Mouse (Mus musculus) intestine, embryonic 14.5 days (tissue): ENCODE measurements at regions not wholly inside any gene's neighbourhood (a gene's known extent, or its start where the extent isn't known, plus 50 kb on each side); places are given as distances from the start of the nearest gene placed in this dataset.

Experiments
- ATAC-seq: fragments of 200-750 bp; cut with Nextera tagmentation; replicated peaks from 2 replicates; pipeline ENCODE4 v1.8.0; 2017; ENCODE audit warnings: low read depth, moderate number of reproducible peaks, moderate TSS enrichment, moderate library complexity; ENCODE audit not compliant: low FRiP score, low TSS enrichment
- DNase-seq: peaks from one replicate; pipeline ENCODE4 v3.0.0-alpha.2; 2018; ENCODE audit warnings: low spot score
- H3K27ac ChIP-seq: fragments of 300-500 bp; sonication (generic); 2 replicates; pipeline ENCODE4 v1.5.1; 2014; ENCODE audit warnings: low read depth, mild to moderate bottlenecking, control low read depth
- H3K27me3 ChIP-seq: fragments of 300-500 bp; sonication (generic); replicated peaks from 2 replicates; pipeline ENCODE4 v1.6.1; 2014; ENCODE audit warnings: low read length, control low read depth; ENCODE audit not compliant: control insufficient read depth, insufficient read depth
- H3K36me3 ChIP-seq: fragments of 300-500 bp; sonication (generic); 2 replicates; pipeline ENCODE4 v1.6.1; 2014; ENCODE audit warnings: low read length, control low read depth; ENCODE audit not compliant: control insufficient read depth, insufficient read depth
- H3K4me1 ChIP-seq: fragments of 300-500 bp; sonication (generic); replicated peaks from 2 replicates; pipeline ENCODE4 v1.6.1; 2014; ENCODE audit warnings: low read length, control low read depth, mixed read lengths; ENCODE audit not compliant: control insufficient read depth, insufficient read depth
- H3K4me2 ChIP-seq: fragments of 300-500 bp; sonication (generic); 2 replicates; pipeline ENCODE4 v1.6.1; 2014; ENCODE audit warnings: low read length
- H3K4me3 ChIP-seq: fragments of 300-500 bp; sonication (generic); 2 replicates; pipeline ENCODE4 v1.5.1; 2014; ENCODE audit warnings: low read depth, low read length, control low read depth, mixed read lengths
- H3K9ac ChIP-seq: fragments of 300-500 bp; sonication (generic); 2 replicates; pipeline ENCODE4 v1.6.1; 2014; ENCODE audit warnings: mild to moderate bottlenecking, low read length
- H3K9me3 ChIP-seq: fragments of 300-500 bp; sonication (generic); 2 replicates; pipeline ENCODE4 v1.6.1; 2016; ENCODE audit warnings: low read length, control low read depth; ENCODE audit not compliant: control insufficient read depth
- WGBS: fragments of 180-500 bp; shearing (Covaris S2); extraction: QIAGEN DNeasy Blood & Tissue Kit; methylation state at CpG from one replicate; pipeline ENCODE4 v1.1.7; 2014; 5-methylcytosine and 5-hydroxymethylcytosine counted together

GRCm38 (mm10) chr10:17260615-17261014 is 462.4 kb upstream of the Cited2 start:
- Histone ChIP-seq H3K9ac (no peak overlapping the region), H3K27ac (no peak overlapping the region), H3K4me2 (no peak overlapping the region), H3K36me3 (no peaks in the 10 kb centered on the region), H3K27me3 (no peaks in the 10 kb centered on the region), H3K4me3 (no peak overlapping the region), H3K4me1 (peaks cover 16% of the 10 kb centered on the region), H3K9me3 (no peaks in the 10 kb centered on the region)
- no peak for ATAC-seq
- 53% methylated on average over 4 of the region's 4 CpGs for WGBS
- DNase-seq: no peak

- no peak overlapping the region for H3K27ac ChIP-seq
- DNase-seq (no peak), ATAC-seq (no peak)
- peaks cover 16% of the 10 kb centered on the region for H3K4me1 ChIP-seq
- no peaks in the 10 kb centered on the region for H3K9me3 ChIP-seq
- H3K4me2 ChIP-seq: no peak overlapping the region
- H3K27me3 ChIP-seq: no peaks in the 10 kb centered on the region
- WGBS: 21% methylated on average over 4 of the region's 4 CpGs
- H3K36me3 ChIP-seq: no peaks in the 10 kb centered on the region
- H3K9ac ChIP-seq: no peak overlapping the region
- H3K4me3 ChIP-seq: no peak overlapping the region
Measured at GRCm38 (mm10) chr10:17261192-17261824, 461.7 kb upstream of the Cited2 start.

GRCm38 (mm10) chr10:17261825-17262205 is 461.2 kb upstream of the Cited2 start:
- no peak overlapping the region for H3K27ac ChIP-seq
- no peak overlapping the region for H3K4me3 ChIP-seq
- DNase-seq (no peak), ATAC-seq (no peak)
- H3K4me2 ChIP-seq: no peak overlapping the region
- no peaks in the 10 kb centered on the region for H3K9me3 ChIP-seq
- WGBS: 12% methylated on average over 3 of the region's 3 CpGs
- H3K9ac ChIP-seq: no peak overlapping the region
- H3K4me1 ChIP-seq: peaks cover 16% of the 10 kb centered on the region
- H3K36me3 ChIP-seq: no peaks in the 10 kb centered on the region
- no peaks in the 10 kb centered on the region for H3K27me3 ChIP-seq

GRCm38 (mm10) chr10:17272646-17273045 is 450.4 kb upstream of the Cited2 start:
- no peak overlapping the region for H3K4me3 ChIP-seq
- ATAC-seq: no peak
- no peaks in the 10 kb centered on the region for H3K36me3 ChIP-seq
- H3K4me1 ChIP-seq: no peaks in the 10 kb centered on the region
- 74% methylated on average over 5 of the region's 5 CpGs for WGBS
- H3K4me2 ChIP-seq: no peak overlapping the region
- no peaks in the 10 kb centered on the region for H3K27me3 ChIP-seq
- H3K9ac ChIP-seq: no peak overlapping the region
- H3K9me3 ChIP-seq: 0 out of 2 replicates have a peak, but pooled peaks cover 2% of the 10 kb centered on the region
- no peak for DNase-seq
- H3K27ac ChIP-seq: no peak overlapping the region

GRCm38 (mm10) chr10:17273855-17274254 is 449.2 kb upstream of the Cited2 start:
- no peak for ATAC-seq
- no peak for DNase-seq
- H3K27me3 ChIP-seq: no peaks in the 10 kb centered on the region
- H3K36me3 ChIP-seq: no peaks in the 10 kb centered on the region
- no peak overlapping the region for H3K9ac ChIP-seq
- no peaks in the 10 kb centered on the region for H3K4me1 ChIP-seq
- WGBS: 46% methylated on average over 3 of the region's 3 CpGs
- H3K4me2 ChIP-seq: no peak overlapping the region
- H3K9me3 ChIP-seq: 0 out of 2 replicates have a peak, but pooled peaks cover 2% of the 10 kb centered on the region
- H3K27ac ChIP-seq: no peak overlapping the region
- no peak overlapping the region for H3K4me3 ChIP-seq

GRCm38 (mm10) chr10:17275214-17275613 is 447.8 kb upstream of the Cited2 start:
- Histone ChIP-seq H3K4me2 (no peak overlapping the region), H3K9me3 (0 out of 2 replicates have a peak, but pooled peaks cover 2% of the 10 kb centered on the region), H3K27ac (no peak overlapping the region), H3K4me1 (no peaks in the 10 kb centered on the region), H3K36me3 (no peaks in the 10 kb centered on the region), H3K4me3 (no peak overlapping the region), H3K27me3 (no peaks in the 10 kb centered on the region), H3K9ac (no peak overlapping the region)
- WGBS: 59% methylated on average over 1 of the region's 1 CpGs
- ATAC-seq (no peak), DNase-seq (no peak)

GRCm38 (mm10) chr10:17277911-17278310 is 445.1 kb upstream of the Cited2 start:
- H3K9me3 ChIP-seq: 0 out of 2 replicates have a peak, but pooled peaks cover under 1% of the 10 kb centered on the region
- no peaks in the 10 kb centered on the region for H3K27me3 ChIP-seq
- ATAC-seq: no peak

GRCm38 (mm10) chr10:17284858-17285257 is 438.2 kb upstream of the Cited2 start:
- 84% methylated on average over 5 of the region's 5 CpGs for WGBS
- H3K4me2 ChIP-seq: no peak overlapping the region
- no peak overlapping the region for H3K4me3 ChIP-seq
- H3K9ac ChIP-seq: no peak overlapping the region
- no peaks in the 10 kb centered on the region for H3K36me3 ChIP-seq
- no peaks in the 10 kb centered on the region for H3K4me1 ChIP-seq
- DNase-seq (no peak), ATAC-seq (no peak)
- no peaks in the 10 kb centered on the region for H3K27me3 ChIP-seq
- no peak overlapping the region for H3K27ac ChIP-seq
- H3K9me3 ChIP-seq: no peaks in the 10 kb centered on the region

More at GRCm38 (mm10) chr10:17277911-17278310, 445.1 kb upstream of the Cited2 start:
- H3K4me1 ChIP-seq: no peaks in the 10 kb centered on the region
- H3K36me3 ChIP-seq: no peaks in the 10 kb centered on the region
- no peak for DNase-seq
- no peak overlapping the region for H3K4me3 ChIP-seq
- H3K27ac ChIP-seq: no peak overlapping the region
- H3K9ac ChIP-seq: no peak overlapping the region
- H3K4me2 ChIP-seq: no peak overlapping the region

GRCm38 (mm10) chr10:17287141-17287540 is 435.9 kb upstream of the Cited2 start:
- Histone ChIP-seq H3K9ac (no peak overlapping the region), H3K9me3 (no peaks in the 10 kb centered on the region), H3K36me3 (no peaks in the 10 kb centered on the region), H3K27ac (no peak overlapping the region), H3K4me2 (no peak overlapping the region), H3K27me3 (no peaks in the 10 kb centered on the region), H3K4me3 (no peak overlapping the region), H3K4me1 (no peaks in the 10 kb centered on the region)
- ATAC-seq (no peak), DNase-seq (no peak)
- WGBS: 84% methylated on average over 2 of the region's 2 CpGs
